Mouse (Mus musculus): ENCODE measurements around the gene Atf5. TPM values are rescaled to one million over a fixed set of nuclear protein-coding genes. Genes with fewer than 3 reads are reported as not detected.

Atf5 gene
- total RNA-seq, 2 experiments from 2014 or later, result 136 to 217 TPM

DNA sequence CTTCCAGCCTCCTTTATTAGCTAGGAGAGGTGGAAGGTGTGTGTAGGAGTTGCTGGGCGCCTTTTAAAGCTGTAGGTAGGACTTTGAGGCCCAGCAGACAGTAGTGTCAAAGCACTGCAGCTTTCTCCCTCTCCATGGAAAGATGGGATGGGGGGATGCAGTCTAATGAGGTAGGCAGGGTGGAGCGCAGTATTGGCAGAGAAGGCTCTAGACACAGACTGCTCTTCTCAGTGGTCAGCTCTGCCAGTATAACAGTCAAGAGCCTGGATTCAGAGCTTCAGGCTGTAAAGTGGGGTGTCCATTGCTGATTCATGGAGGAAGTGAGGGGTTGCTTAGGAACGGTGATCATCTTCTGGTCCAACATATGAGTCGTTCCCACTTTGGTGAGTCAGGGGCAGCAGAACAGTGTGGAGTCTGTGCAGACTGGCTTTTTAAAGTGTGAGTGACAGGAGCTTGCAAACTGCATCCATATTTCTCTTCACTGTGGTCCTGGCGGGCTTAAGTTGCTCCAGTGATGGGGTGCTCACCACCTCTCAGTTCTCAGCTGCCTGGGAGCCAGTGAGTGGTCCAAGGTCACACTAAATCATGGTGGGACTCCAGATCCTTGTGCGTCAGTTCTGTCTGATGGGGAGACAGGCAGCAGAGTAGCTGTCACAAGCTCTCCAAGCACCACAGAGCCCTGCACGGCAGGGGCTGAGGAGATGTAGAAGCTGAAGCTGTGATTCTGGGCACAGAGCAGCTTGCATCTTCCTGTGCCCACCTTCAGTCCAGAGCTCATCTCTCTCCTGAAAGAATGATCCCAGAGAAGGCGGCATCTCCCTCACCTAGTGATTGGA, 34.5 kb upstream of the Atf5 start:
- no peak for DNase-seq (ENCODE audit: low spot score in 2 of 2)

GRCm38 (mm10) chr7:44850146-44850545, 33.7 kb upstream of the Atf5 start:
- DNase-seq (ENCODE audit: low spot score in 2 of 2), result peak; percentile 74 to 77

DNA sequence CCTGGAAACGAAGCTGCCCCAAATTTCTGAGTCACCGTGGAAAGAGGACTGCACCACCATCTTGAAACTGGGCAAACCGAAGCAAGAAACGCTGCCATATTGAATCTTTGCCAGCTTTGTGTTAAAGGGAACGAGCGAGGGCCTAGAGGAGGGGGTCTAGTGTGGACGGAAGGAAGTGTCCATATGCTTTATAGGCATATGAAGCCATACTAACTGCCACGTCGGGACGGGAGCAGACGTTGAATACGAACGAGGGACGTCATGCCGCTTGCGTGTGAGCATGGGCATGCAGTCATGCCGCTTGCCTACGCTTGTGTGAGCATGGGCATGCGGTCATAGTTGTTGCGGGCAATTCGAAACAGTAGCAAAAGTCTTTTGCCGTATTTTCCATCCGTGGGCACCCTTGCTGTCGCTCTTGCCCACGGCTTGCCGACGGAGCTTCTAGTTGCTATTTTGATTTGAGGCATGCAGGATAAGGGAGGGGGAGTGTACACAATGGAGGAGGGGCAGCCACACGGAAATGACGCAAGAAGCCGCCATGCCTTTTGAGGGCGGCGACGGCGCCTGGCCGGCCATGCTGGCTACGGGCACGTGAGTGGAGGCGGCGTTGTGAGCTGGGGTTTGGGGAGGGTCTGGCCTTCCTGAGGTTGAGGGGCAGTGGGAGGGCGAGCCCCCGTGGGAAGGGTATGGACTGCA, 33.1 kb upstream of the Atf5 start:
- DNase-seq (ENCODE audit: low spot score in 2 of 2), result peak; percentile 82 to 83

GRCm38 (mm10) chr7:44848561-44849415, 32.3 kb upstream of the Atf5 start, which contains the start of the genes Akt1s1 and Tbc1d17:
Gene Akt1s1, plus strand, starts transcription at chr7:44848991.
Gene Tbc1d17, minus strand, starts transcription at chr7:44849079.
- peak; percentile 93 to 94 for DNase-seq (ENCODE audit: low spot score in 2 of 2)

DNA sequence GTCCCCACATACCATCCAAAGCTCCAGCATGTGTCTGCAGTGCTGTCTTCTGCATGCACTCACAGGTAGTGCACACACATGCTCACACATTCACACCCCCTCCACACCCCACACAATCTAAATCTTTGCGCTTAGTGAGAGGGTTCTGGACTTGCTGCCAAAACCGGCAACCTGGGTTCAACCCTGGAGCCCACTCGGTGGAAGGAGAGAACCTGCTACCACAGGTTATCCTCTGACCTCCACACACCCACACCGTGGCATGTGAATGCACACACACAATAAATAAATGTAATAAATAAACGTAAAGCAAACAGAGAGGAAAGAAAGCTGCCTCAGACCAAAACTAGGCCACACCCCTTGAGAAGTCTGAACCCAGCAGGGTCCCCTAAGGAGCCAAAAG, 31.3 kb upstream of the Atf5 start:
- no peak for DNase-seq (ENCODE audit: low spot score in 2 of 2)

- DNase-seq (ENCODE audit: low spot score in 2 of 2), result no peak
Measured at GRCm38 (mm10) chr7:44846804-44847203, 30.3 kb upstream of the Atf5 start.

GRCm38 (mm10) chr7:44845006-44845405, 28.5 kb upstream of the Atf5 start:
- DNase-seq (ENCODE audit: low spot score in 2 of 2), result no peak

- DNase-seq (ENCODE audit: low spot score in 2 of 2), result no peak
Measured at GRCm38 (mm10) chr7:44841825-44842463, 25.5 kb upstream of the Atf5 start.

GRCm38 (mm10) chr7:44840426-44840825, 24.0 kb upstream of the Atf5 start:
- DNase-seq (ENCODE audit: low spot score in 2 of 2), result no peak

DNA sequence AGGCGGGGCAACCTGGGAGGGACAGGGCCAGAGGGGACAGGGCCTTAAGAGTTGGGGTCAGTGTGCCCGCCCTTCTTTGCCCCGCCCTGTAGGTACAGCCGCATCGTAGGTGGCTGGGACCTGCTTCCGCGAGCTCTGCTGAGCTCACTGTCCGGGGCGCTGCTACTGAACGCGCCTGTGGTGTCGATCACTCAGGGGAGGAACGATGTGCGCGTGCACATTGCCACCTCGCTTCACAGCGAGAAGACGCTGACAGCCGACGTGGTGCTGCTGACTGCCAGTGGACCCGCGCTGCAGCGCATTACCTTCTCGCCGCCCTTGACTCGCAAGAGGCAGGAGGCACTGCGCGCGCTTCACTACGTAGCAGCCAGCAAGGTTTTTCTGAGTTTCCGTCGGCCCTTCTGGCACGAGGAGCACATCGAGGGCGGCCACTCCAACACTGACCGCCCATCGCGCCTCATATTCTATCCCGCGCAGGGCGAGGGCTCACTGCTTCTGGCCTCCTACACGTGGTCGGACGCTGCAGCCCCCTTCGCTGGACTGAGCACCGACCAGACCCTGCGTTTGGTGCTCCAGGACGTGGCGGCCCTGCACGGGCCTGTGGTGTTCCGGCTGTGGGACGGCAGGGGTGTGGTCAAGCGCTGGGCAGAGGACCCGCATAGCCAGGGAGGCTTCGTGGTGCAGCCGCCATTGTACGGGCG, 23.2 kb upstream of the Atf5 start:
- no peak for DNase-seq (ENCODE audit: low spot score in 2 of 2)

- DNase-seq (ENCODE audit: low spot score in 2 of 2), result no peak
Measured at GRCm38 (mm10) chr7:44839171-44839490, 22.7 kb upstream of the Atf5 start.

- no peak for DNase-seq (ENCODE audit: low spot score in 2 of 2)
Measured at GRCm38 (mm10) chr7:44838073-44838472, 21.6 kb upstream of the Atf5 start.

DNA sequence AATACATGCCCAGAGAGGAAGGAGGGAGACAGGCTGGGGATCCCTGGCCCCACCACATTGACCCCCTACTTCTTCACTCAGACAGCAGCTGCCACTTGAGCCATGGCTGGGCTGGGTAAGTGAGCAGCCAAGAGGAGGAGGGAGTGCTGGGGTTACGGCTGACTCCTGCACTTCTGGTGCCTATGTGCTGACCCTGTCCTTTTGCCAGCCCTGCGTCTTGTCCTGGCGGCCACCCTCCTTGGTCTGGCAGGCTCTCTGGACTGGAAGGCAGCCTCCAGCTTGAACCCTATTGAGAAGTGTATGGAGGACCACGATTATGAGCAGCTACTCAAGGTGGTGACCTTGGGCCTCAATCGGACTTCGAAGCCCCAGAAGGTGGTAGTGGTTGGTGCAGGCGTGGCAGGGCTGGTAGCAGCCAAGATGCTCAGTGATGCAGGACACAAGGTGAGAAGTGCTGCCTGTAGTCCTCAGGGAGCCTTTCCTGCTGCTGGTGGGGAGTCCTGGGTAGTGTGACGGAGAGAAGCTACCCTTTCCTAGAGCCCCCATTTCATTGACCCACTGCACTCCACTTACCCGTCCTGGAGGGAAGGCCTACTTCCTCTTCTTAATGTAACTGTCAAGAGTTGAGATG, 20.1 kb upstream of the Atf5 start:
- DNase-seq (ENCODE audit: low spot score in 2 of 2), result no peak

- no peak for DNase-seq (ENCODE audit: low spot score in 2 of 2)
Measured at GRCm38 (mm10) chr7:44836016-44836404, 19.6 kb upstream of the Atf5 start.

DNA sequence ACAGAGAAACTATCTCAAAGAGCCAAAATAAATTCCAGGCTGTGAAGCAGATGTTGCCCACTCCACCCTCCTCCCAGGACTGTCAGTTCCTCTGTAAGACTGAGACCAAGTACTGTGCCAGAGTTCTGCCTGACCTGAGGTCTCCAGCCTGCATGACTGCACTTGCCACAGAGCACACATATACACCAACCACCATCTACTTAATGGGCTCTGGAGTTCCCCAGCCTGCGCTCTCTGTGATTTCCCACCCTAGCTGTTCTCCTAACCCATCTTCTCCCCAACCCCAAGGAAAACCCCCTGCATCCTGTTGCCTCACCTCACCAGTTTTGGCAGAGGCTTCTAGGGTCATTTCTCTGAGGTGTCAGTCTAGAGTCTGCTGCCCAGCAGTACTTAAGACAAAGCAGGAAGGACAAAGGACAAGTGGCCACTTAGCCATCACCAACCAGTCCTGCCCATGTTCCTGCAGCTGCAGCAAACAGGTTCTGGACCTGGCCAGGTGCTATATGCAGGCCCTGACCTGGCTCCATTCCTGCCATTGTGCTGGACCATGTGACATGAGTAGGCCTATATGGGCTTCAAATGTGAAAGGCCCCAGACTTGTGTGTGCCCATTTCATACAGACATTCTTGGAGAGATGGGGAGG, 19.0 kb upstream of the Atf5 start:
- DNase-seq (ENCODE audit: low spot score in 2 of 2), result no peak

DNA sequence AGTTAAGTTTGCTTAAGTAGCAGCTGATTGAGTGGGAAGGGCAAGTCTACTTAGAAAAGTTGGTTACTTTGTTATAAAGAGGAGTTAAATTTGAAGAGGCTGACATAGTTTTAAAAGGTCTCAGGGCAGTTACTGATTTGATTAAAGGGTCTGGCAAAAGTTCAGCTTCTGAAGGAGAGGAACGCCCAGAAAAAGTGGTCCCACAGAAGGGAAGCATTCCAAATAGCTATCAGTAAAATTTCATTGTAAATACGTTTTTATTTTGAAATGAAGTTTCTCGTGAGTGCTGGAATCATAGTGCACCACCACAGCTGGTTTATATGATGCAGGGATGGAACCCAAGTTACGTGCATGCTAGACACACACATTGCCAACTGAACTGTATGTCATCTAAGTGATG, 16.3 kb upstream of the Atf5 start:
- no peak for DNase-seq (ENCODE audit: low spot score in 2 of 2)

DNA sequence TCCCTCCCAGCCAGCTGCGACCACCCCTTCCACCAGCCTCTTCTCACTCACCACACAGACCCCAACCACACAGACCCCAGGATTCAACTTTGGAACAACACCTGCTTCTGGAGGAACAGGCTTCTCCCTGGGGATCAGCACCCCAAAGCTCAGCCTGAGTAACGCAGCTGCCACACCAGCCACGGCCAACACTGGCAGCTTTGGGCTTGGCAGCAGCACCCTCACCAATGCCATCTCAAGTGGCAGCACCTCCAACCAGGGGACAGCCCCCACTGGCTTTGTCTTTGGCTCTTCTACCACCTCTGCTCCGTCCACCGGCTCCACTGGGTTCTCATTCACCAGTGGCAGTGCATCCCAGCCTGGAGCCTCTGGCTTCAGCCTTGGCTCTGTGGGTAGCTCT, 12.2 kb upstream of the Atf5 start:
- no peak for DNase-seq (ENCODE audit: low spot score in 2 of 2)

DNA sequence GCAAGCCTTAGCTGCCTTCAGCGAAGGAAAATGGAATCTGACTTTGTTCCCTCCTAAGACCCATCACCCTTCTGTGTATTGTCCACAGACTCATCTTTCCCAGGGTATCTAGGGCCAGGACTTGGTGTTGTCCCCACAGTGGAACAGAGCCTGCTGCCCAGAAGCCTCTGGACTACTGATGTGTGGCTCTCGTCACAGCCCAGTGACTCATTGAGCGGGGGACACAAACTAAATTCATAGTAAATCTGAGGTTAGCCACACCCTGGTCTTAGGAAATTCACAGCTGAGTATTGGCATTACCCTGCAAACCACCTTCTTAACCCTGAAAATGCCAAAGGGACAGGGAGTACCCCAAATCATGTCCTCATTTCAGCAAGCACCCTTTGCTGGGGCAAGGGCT, 10.3 kb upstream of the Atf5 start:
- DNase-seq (ENCODE audit: low spot score in 2 of 2), result no peak

DNA sequence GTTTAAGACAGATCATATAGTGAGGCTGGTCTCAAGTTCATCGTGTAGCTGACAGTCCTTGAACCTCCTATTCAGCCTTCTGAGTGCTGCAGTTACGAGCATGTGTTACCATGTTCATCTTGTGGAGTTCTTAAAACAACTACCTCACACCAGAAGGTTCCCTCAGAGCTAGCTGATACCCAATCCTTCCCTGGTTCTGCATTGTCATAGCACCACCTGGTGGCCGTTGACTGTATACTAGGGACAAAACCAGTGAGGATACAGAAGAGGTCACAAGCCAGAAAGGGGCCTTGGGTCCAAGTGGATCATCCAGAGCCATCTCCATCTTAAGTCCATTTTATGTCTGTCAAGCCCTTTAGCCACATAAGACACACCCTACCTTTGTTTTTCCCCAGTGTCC, 8.4 kb upstream of the Atf5 start:
- peak; percentile 70 to 80 for DNase-seq (ENCODE audit: low spot score in 2 of 2)

GRCm38 (mm10) chr7:44823409-44823808, 7.0 kb upstream of the Atf5 start:
- DNase-seq (ENCODE audit: low spot score in 2 of 2), result peak in 1 of 2 experiments; percentile 15
